Mouse (Mus musculus) liver, adult 2 months (tissue): ENCODE data around the gene Wap.

ENCODE experiments used
- CTCF ChIP-seq: fragments of 200-500 bp; IDR thresholded peaks from 2 replicates; pipeline ENCODE4 v1.5.1; 2011; ENCODE audit warnings: low read depth, low read length, control low read depth
- POLR2A ChIP-seq: fragments of 200-500 bp; IDR thresholded peaks from 2 replicates; pipeline ENCODE4 v1.6.1; 2011; ENCODE audit warnings: low read length, control low read depth; ENCODE audit not compliant: insufficient read depth; ENCODE audit errors: extremely low read depth

GRCm38 (mm10) chr11:6625478-6626387 lies 12.7 kb downstream of the Wap start, which contains the start of gene Tbrg4:
- TF ChIP-seq CTCF, result no peak
- TF ChIP-seq POLR2A, result peak; percentile 66
